Mouse (Mus musculus): Measurements from ENCODE around the gene Prss46.

The Prss46 gene

DNA sequence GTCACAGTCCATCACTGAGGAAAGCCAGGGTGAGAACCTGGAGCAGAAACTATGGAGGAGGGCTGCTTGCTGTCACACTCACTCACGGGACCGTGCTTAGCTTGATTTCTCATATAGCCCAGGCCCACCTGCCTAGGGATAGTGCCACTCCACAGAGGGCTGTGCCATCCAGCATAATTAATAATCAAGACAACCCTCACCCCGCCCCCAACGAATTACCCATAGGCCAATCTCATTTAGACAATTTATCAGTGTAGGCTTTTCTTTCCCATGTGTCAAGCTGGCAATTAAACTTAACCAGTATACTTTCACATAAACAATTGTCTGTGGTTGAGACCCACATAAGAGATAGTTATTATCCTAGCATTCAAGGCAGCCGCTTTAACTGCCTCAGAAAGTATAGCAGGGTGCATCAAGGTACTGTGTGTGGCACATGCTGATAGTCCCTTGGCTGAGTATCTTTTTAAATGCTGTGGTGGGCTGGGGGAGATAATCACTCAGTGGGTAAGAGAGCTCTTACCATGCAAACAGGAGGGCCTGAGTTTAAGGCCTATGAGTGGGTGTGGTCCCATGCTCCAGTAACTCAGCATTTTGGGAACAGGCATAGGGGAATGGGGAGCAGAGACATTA lies 14.8 kb downstream of the Prss46 start:
- no peak for DNase-seq (ENCODE audit: low read depth)

DNA sequence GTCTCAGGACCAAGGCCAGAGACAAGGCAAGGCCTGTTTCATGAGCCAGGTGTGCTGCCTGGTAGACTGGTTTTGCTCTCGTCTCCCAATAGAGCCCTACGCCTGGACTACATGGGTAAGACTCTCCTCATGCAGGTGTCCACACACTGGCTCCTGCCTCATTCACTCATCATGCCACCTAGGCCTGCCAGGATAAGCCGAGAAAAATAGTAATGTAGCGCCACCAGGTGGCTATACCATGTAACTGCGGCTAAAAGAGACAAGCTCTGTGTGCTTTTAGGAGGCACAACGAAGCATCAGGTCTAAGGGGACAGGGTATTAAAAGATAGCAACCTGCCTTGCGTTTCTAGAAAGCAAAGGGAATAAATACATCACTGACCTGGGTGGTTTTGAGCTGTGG lies 26.7 kb downstream of the Prss46 start:
- DNase-seq (ENCODE audit: low read depth) = no peak

DNA sequence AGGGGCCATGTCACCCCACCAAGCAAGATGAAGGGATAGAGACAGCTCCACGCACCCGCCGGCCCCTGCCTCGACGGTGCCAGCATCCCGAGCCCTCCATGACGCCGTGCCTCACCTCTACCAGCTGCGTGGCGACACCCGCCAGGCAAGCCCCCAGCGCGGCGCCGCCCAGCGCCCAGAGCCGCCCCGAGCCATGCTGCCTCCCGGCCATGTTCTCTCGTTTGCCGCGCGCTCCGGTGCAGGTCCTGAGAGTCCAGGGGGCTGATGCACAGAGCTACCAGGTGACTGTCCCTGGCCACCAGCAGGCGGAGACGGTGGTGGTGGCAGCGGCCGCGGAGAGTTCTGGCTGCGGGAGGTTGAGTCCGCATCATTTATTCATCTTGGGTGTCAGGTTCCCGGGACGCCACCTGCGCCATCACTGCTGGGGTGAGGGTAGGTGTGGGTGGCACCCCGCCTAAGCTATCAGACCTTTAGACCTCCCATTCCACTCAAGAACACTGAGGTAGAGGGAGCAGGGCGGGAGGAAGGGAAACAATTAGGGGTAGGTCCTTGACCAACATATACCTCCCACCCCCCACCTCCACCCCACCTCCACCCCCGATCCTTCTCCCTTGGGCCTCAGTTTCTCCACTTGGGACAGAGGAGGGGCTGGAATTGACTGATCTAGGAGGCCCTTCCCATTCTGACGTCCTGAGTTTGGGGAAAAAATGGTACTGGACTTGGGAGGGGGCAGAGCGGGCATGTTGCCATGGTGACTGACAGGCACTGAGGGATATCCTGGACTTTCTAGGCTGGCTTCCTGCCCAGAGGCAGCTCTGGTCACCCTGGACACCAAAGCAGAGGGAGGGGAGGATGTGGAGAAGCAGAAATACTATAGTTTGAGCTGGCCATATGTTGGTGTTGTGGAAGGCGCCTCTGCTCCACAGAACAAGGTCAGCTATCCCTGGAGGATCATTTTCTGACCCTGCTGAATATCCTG lies 29.7 kb downstream of the Prss46 start:
- no peak for DNase-seq (ENCODE audit: low read depth)

DNA sequence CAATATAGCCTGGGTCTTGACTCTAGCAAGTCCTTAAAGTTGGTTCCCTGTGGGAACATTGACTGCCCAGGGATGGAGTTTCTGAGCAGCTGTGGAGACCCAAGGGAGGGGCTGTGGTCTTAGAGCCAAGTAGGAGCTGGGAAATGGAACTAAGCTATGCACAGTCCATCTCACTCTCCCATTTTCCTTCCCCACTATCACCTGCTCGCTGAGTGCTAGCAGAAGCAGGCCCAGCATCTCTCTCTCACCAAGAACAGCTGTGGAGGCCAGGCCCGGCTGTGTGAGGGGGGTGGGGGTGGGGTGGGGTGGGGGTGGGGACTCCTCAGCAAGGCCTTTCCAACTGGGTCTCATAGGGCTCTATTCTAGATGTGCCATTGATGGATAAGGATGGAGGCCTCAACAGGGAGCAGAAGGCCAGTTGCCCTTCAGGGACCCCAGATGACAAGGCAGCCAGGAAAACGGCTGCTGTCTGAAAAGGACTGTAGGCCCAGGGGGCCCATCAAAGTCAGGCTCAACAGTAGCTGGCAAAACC lies 30.4 kb downstream of the Prss46 start:
- no peak for DNase-seq (ENCODE audit: low read depth)

DNA sequence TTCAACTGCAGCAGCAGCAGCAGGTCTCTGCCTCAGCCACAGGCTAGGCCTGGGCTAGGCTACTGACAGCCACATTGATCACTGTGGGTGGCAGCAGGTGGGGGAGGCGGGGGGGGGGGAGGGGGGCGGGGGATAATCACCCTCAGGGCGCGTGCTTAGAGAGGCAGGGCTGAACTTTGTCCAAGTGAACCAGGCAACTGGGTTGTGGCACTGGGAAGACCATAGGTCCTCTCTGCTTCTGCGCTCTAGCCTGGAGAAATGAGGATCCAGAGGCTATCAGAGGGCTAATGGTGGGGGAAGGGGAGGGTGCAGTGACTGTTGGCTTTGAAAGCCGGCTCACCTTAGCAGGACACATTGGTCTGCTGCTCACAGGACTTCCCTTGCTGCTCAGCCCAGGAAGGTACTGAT lies 31.0 kb downstream of the Prss46 start:
- DNase-seq (ENCODE audit: low read depth) = no peak

DNA sequence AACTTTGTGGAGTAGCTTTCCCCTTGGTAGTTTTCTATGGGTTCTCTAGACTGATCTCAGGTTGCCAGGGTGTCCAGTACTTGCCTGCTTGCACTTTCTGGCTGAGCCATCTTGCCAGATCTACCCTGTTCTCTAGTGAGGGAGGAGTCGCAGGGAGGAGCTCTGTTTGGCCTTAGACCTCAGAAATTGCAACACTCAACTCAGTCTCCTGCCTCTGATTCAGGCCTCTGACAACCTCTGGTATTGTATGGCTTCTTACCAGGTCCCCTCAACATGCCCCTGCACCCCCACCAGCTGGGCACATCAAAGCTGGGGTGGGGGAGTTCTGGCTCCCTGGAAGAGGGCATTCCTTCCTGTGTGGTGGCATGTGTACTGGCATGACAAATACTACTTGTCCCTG lies 33.0 kb downstream of the Prss46 start:
- DNase-seq (ENCODE audit: low read depth) = peak; percentile 55

DNA sequence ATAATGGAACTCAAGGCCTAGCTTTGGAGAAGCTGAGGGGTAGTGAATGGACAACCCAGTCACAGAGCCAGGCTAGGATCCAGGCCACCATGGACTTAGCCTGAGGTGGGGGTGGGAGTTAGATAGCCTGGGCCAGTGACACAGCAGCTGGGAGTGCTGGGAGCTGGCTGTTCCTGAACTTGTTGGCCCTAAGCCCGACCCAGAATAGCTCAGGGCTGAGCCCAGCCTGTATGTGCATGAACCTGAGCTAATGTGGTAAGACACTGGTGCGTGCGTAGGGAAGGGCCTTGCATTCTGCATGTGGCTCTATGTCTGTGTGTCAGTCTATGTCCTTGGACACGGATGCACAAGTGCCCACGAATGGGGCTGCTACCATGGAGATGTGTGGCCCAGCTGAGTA lies 33.6 kb downstream of the Prss46 start:
- DNase-seq (ENCODE audit: low read depth) = peak; percentile 84

DNA sequence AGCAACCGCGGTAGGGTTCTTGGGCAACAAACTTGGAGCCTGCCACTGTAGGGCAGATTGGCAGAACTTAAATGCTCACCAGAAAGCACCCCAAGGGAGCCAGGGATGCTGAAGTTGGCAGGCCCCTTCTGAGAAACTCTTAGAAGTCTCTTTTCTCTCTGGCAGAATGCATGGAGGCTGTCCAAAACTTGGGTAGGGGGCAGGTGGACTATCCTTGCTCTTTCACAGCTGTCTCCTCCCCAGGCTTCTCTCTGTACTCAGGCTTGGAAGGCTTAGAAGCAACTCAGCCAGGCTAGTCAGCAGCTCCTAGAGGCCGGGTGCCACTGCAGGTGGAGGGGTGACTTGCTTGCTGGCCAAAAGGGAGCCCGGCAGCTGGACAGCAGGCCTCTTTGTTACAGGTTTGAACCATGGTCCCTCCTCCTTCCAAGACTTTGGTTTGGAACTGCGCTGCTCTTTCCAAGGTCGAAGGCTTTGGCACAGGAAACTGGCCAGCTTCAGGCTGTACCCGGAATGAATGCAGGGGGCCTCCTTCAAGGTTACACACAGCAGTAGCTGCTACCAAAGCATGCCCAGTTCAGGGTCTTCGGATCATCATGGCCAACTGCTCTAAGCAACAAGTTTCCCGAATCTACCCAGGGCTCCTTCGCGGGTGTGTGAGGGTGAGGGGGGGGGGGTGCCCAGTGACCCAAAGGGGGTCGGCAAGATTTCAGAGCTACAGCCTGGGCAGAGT lies 35.0 kb downstream of the Prss46 start, which contains the start of gene Als2cl:
Als2cl (plus strand) TSS at position 680 of the 730 bp plus-strand sequence.
- peak; percentile 72 for DNase-seq (ENCODE audit: low read depth)

DNA sequence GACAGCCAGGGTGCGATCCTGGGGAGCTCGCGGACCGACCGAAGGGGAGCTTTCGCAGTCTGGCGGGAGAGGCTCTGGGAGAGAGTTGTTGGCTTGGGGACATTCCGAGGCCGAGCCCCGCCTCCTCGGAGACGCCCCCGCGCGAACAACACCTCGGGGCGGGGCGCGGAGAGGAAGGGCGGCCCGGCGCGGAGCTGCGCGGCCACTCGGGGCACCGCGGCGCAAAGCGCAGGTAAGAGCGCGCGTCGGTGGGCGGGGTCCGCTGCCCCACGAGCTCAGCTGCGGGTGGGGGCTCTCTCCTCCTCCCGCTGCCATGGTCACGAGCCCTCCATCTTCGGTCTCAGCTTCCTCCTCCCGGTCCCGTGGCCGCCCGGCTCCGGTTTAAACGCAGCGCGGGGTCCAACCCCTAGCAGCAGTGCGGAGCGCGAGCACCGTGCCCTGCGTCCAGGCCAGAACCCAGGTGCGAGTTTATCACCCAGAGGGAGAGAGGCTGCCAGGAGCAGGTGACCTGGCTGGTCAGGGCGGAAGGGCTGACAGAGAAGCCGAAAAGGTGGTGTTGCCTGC lies 35.8 kb downstream of the Prss46 start, which contains the start of gene Tmie:
Tmie (minus strand) TSS at position 116 of the 564 bp plus-strand sequence.
- no peak for DNase-seq (ENCODE audit: low read depth)

DNA sequence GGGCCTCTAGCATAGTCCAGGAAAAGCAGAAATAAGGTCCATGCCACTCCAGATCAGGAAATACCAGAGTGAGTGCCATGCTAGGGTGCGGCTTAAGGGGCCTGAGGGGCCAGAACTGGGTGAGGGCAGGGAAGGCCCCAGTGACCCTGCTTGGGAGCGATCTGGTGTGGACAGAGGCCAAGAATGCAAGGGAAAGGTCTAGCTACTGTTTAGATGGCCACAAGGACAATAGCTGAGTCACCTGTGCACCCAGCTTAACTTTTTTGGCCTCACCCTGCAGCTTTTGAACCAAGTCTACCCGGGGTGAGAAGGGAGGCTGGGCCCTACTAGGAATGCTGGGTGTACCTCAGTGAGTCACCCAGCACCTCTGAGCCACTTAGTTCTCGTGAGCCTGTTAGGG lies 36.5 kb downstream of the Prss46 start:
- no peak for DNase-seq (ENCODE audit: low read depth)

DNA sequence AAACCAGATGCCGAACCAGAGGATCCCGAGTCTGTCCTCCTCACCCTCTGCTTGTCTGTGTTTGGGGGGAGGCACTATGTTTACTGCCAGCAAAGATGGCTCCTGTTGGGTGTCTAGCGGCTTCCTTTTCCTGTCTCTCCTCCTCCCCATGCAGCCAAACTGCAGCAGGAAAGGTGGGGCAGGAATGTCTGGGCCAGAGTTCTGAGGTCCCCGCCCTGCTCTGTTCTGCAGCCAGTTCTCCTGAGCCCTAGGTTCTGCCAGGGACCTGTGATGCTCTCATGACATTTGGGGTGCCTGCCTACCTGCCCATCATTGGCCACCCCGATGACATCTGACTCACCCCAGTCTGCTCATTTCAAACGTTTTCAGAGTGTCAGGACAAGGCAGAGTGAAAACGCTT lies 37.6 kb downstream of the Prss46 start:
- DNase-seq (ENCODE audit: low read depth) = no peak

DNA sequence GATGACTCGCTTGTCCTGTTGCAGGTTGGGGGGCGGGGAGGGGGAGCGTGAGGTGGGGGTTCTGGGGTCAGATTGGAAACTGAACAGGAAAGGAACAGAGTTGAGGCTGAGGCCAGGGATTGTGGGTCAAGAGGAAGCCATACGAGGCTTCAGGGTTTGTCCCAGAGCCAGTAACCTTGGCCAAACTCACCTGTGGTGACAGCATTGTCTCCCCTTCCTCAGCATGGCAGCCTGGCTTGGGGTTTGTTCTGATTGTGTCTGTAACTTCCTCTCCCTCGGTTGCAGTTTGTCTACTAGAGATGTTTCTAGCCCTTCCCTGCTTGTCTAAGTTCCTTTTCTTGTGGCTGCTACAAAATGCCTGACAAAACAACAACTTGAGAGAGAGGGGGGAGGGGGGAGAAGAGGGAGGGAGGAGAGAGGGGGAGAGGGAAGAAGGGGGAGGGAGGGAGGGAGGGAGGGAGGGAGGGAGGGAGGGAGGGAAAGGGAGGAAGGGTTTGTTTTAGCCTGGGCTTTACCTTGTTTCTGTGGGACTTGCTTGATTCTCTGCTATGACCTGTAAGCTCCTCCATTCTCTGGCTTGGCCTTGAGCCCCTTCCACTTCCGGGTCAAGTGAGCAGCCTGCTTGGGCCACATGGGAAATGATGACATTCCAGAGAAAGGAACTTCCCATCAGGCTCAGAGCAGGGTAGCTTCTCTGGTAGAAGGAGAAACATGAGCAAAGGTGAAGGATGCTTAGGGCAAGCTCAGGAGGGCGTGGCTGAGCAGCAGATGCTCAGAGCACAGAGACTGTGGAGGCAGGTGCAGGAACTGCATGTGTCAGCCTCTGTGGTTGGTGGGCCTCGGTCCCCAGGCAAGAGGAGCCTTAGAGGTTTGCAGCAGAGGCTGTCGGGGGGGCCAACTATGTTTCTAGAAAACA lies 43.3 kb downstream of the Prss46 start:
- no peak for DNase-seq (ENCODE audit: low read depth)

DNA sequence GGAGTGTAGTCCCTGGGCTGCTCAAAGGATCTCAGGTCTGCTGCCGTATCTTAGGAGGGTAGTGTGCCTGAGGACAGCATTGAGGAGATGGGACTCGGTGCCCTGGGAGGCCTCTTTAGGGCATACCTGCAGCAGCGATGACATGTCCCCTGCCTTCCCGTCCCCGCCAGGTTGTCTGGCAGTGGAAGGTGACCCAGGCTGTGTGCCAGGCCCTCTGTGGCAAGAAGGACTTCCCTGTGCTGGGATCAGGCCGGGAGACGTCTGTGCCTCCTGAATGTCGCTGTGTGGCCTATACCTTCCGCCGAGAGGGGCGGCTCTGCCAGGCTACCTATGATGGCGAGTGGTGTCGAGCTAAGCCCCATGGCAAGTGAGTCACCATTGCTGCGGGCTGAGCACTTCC lies 44.6 kb downstream of the Prss46 start:
- DNase-seq (ENCODE audit: low read depth) = no peak

DNA sequence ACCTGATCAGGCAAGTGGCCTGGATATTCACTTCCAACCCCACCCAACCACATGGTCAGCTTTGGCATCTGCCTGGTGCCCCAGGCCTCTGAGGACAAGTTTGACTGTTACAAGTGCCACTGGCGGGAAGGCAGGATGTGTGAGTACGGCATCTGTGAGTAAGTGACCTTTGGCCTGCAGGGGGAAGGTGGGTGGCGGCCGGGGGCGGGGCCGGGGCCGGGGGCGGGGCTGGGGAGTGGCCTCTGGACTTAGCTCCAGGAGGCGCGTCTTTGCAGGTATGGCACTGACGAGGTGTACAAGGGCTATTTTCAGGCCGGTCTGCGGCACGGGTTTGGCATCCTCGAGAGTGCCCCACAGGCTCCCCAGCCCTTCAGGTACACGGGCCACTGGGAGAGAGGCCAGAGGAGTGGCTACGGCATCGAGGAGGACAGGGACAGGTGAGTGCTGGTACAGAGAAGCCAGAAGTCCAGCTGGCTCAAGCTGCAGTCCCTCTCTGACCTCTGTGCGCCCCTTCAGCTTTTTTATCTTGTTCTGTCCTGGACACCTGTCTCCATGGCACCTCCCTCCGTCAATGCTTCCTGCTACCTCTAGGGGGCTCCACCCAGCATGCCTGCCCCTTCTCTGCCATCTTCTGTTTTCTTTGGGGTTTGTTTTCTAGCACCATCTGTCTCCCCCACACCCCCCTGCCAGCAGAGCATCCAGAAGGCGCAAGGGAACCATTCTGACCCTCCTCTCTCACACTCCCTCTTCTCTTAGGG lies 45.9 kb downstream of the Prss46 start:
- no peak for DNase-seq (ENCODE audit: low read depth)

DNA sequence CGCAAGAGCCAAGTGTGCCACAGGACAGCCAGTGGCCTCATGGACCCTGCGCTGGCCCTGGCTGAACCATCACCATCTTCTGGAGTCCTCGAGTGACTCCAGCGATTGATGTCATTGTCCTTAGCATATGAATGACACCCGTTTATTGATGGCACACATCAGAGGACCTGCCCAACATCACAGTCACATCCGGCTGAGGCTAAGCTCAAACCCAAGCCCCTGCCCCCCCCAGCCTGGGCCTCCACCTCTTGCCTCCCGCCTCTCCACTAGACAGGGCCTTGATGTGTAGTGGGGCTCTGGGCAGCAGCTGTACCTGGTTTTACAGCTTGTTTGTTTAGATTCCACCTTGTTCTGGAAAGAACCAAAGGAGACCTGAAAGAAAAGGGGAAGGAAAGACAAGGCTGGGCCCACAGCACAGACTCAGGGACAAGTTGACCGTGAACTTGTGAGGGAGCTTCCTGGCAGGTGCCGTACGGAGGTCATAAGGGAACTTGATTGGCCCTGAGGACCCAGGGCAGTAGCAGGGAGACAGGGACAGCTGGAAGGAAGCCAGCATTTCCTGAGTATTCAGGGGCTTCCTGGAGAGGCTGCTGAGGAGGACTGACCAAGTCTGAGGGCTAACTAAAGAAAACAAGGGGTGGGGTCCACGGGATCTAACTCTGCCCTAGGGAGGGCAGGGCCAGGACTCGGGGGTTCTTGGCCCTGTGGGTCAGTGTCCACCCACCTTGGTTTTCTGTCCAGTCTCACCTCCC lies 46.9 kb downstream of the Prss46 start:
- DNase-seq (ENCODE audit: low read depth) = no peak

DNA sequence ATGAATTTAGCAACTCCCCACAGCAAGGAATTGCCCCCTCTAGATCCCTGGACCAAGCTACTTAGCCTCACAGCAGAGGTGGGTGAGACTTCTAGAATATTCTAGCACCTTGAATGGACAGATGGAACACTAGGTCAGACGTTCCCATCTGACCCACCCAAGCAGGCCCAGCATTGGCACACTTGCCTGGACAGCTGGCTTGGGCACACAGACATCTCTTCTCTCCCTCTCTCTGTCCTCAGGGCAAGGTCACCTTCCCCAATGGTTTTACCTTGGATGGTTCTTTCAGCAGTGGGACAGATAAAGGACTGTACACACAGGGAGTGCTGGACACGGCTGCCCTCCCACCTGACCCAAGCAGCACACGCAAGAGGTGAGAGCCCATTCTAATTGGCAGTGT lies 48.2 kb downstream of the Prss46 start:
- no peak for DNase-seq (ENCODE audit: low read depth)

DNA sequence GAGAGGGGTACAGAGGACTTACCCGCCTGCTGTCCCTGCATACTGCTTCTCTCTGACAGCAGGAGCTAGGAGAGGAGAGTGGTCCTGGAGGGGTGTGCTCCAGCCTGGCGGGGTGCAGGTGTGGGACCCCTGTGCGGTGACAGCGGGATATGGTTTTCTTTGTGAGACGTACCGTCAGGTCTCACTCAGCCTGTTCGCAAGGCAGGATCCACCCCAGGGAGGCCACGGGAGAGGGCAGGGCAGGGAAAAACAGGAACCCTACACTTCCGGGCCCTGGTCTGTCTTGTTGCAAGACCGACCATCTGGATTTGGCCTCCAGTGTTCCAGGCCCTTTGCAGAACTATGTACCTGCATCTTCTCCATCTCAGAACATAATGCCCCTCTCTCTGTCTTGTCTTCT lies 49.1 kb downstream of the Prss46 start:
- DNase-seq (ENCODE audit: low read depth) = no peak

DNA sequence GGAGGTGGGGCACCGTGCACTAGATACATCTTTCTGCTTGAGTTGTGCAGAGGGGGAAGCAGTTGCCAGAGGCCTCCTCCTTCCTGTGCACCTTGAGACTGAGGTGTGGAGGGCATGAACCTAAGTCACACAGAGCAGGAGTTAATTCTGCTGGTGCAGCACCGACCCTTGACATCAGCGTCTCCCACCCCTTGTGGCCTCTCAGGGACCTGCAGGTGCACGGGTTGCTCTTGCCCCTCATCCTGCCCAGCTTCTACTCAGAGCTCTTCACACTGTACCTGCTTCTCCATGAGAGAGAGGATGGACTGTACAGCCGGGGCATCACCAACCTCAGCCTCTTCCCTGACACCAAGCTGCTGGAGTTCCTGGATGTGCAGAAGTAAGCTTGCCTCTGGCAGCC lies 51.2 kb downstream of the Prss46 start:
- no peak for DNase-seq (ENCODE audit: low read depth)

DNA sequence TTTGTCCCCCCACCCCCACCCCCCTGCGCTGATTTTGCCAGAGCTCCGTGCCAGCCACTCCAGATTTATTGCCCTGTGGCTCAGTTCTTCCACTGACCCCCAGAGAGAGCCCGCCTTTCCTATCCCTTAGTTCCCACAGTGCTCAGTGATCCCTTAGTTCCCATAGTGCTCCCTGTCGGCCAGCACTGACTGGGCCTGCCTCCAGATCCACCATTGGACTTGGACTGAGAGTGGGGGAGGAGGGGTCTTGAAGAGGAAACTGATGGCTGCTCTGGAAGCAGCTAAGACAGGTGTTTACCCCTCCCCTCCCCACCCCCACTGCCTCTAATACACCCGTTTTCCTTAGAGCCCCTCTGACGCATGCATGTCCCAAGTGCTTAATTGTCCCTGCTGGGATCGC lies 51.7 kb downstream of the Prss46 start:
- no peak for DNase-seq (ENCODE audit: low read depth)
